Mouse (Mus musculus) erythroblast, adult 5-6 weeks (primary cell): Measurements from ENCODE around the gene Zfp980. TPM values are rescaled to one million over a fixed set of nuclear protein-coding genes. Genes with fewer than 3 reads are reported as not detected.
"Not testable (repeated sequence)": the region's sequence is repeated elsewhere in the genome, so short reads cannot be mapped to it uniquely, and the experiment has no call there.

Experiments used
- ATAC-seq: replicated peaks from 2 replicates; pipeline ENCODE4 v1.8.0; 2016; ENCODE audit warnings: moderate number of reproducible peaks, mild to moderate bottlenecking, moderate TSS enrichment, inconsistent platforms; ENCODE audit not compliant: poor library complexity, low FRiP score, severe bottlenecking
- total RNA-seq, 2 experiments: library from RNA; stranded (forward) in 1 of 2; stranded (reverse) in 1 of 2; fragments of 150-400 nt in 1 of 2; fragments of 200-764, 138-1000 nt in 1 of 2; gene quantifications; 2 replicates each; pipeline versions ENCODE4 v1.2.3 to v1.2.4; 2015 to 2017; ENCODE audit warnings: low replicate concordance in 2 of 2

The Zfp980 gene
- not detected in 2 replicates for total RNA-seq (2015; ENCODE audit: low replicate concordance)
- total RNA-seq (2017; ENCODE audit: low replicate concordance), result not detected in 2 replicates

- ATAC-seq, result not testable (repeated sequence)
Observed at GRCm38 (mm10) chr4:145670385-145670784, at the start of gene Zfp980. Zfp980 (plus strand) TSS chr4:145670685.

GRCm38 (mm10) chr4:145640416-145641185, 29.9 kb upstream of the Zfp980 start:
- not testable (repeated sequence) for ATAC-seq

GRCm38 (mm10) chr4:145674286-145674780, 3.8 kb downstream of the Zfp980 start:
- ATAC-seq, result not testable (repeated sequence)

GRCm38 (mm10) chr4:145680217-145680616, 9.7 kb downstream of the Zfp980 start:
- ATAC-seq, result not testable (repeated sequence)

- ATAC-seq, result not testable (repeated sequence)
Observed at GRCm38 (mm10) chr4:145680672-145681387, 10.3 kb downstream of the Zfp980 start.

- ATAC-seq, result not testable (repeated sequence)
Observed at GRCm38 (mm10) chr4:145682021-145682420, 11.5 kb downstream of the Zfp980 start.

- not testable (repeated sequence) for ATAC-seq
Observed at GRCm38 (mm10) chr4:145683024-145683766, 12.7 kb downstream of the Zfp980 start.

- not testable (repeated sequence) for ATAC-seq
Observed at GRCm38 (mm10) chr4:145686061-145686460, 15.6 kb downstream of the Zfp980 start.

- ATAC-seq, result not testable (repeated sequence)
Observed at GRCm38 (mm10) chr4:145744935-145745644, 74.6 kb downstream of the Zfp980 start.

- ATAC-seq, result not testable (repeated sequence)
Observed at GRCm38 (mm10) chr4:145745645-145745991, 75.1 kb downstream of the Zfp980 start.

Other genes with a start within 250 kb of the Zfp980 start
- not detected in 2 replicates for gene Zfp990, start 159.9 kb upstream of the Zfp980 start, total RNA-seq (2015; ENCODE audit: low replicate concordance)
- gene Zfp990, start 159.9 kb upstream of the Zfp980 start, total RNA-seq (2017; ENCODE audit: low replicate concordance), result not detected in 2 replicates
- gene Gm13212, start 85.5 kb upstream of the Zfp980 start, total RNA-seq (2015; ENCODE audit: low replicate concordance), result 4.6 and 5.2 TPM in 2 replicates
- 0.70 and 1.8 TPM in 2 replicates for gene Gm13212, start 85.5 kb upstream of the Zfp980 start, total RNA-seq (2017; ENCODE audit: low replicate concordance)
- gene Zfp986, start 198.1 kb downstream of the Zfp980 start, total RNA-seq (2015; ENCODE audit: low replicate concordance), result not detected in 2 replicates
- gene Zfp986, start 198.1 kb downstream of the Zfp980 start, total RNA-seq (2017; ENCODE audit: low replicate concordance), result not detected in 2 replicates